Mouse (Mus musculus): Measurements from ENCODE around the gene Olfr707. TPM values are rescaled to one million over a fixed set of nuclear protein-coding genes. Genes with fewer than 3 reads are reported as not detected.

The Olfr707 gene
- not detected in 2 replicates for polyA plus RNA-seq (2012; rRNA removed)

DNA sequence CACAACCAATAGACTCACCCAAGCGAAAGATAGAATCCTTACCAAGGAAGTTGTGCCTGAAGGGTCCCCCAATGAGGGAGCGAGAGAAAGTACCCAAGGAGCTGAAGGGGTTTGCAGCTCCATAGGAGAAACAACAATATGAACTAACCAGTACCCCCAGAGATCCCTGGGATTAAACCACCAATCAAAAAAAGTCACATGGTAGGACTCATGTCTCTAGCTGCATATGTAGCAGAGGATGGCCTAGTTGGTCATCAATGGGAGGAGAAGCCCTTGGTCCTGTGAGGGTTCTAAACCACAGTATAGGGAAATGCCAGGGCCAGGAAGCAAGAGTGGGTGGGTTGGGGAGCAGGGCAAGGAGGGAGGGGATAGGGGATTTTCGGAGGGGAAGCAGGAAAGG, at the start of gene Olfr707:
Gene Olfr707 (minus strand): TSS at position 101 of the 400 bp plus-strand sequence.

GRCm38 (mm10) chr7:106948212-106948611, 47.2 kb upstream of the Olfr707 start, which contains the start of gene Olfr710:
Gene Olfr710, minus strand, starts transcription at chr7:106948312.

GRCm38 (mm10) chr7:106932119-106932518, 31.1 kb upstream of the Olfr707 start, which contains the start of gene Olfr709-ps1:
Gene Olfr709-ps1, minus strand, starts transcription at chr7:106932219.

DNA sequence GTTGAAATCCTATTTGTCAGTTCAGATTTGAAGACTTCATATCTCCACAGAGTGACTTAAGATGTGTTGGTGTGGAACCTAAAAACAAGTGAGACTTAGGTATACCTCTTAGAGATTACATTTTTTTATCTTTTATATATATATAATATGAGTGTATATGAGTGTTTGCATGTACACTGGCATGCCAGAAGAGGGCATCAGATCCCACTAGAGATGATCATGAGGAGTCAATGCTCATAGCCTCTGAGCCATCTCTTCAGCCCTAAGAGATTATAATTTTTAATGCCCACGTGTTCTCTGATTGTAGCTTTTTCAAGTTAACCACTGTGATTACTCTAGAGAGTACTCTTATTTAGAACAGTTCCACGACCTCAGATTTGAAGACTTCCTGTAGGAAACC, 6.6 kb upstream of the Olfr707 start, which contains the start of gene Olfr1532-ps1:
Gene Olfr1532-ps1 (plus strand): TSS at position 326 of the 400 bp plus-strand sequence.

GRCm38 (mm10) chr7:106888062-106888461, 13.0 kb downstream of the Olfr707 start, which contains the start of gene Olfr706:
Gene Olfr706, minus strand, starts transcription at chr7:106888162.

DNA sequence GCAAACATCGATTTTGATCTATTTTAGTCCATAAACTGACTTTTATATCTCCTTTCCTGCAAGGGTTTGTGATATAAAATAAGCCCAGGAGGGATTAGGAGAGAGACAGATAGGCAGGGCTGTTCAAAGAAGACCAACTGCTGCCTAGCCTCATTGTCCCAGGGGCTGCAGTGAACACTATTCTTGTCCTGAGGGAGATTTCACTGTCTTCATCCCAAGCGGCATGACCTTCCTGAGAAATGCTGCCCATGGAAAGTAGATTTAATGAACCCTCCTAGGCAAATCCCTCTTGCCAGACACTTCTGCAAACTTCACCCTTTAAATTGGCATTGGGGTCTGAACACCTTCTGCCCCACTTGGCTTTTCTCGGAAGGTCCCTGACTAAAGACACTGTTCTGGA, 24.2 kb downstream of the Olfr707 start, which contains the start of gene Olfr705:
Gene Olfr705 (minus strand): TSS at position 101 of the 400 bp plus-strand sequence.

GRCm38 (mm10) chr7:106862885-106863284, 38.2 kb downstream of the Olfr707 start, which contains the start of gene Olfr704:
Gene Olfr704, plus strand, starts transcription at chr7:106863185.

DNA sequence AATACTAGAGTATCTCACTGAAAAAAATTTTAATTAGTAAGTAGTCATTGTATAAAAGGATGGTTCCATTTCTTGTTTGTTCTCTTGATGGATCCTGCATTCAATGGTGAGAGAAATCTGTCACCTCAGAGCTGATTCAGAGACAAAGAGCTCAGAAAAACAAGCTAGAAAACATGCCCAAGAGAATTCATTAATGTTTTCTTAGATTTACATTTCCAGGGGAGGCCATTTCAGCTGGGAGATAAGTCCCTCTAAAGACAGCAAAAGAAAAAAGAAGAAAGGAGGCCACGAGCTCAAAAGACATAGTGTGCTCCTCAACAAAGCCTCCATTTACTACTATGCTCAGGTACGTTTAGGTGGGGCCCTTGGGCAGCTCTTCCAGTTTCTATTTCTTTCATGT, 58.0 kb downstream of the Olfr707 start, which contains the start of gene Olfr703:
Gene Olfr703 (plus strand): TSS at position 301 of the 400 bp plus-strand sequence.

Other genes with a start within 250 kb of the Olfr707 start
- gene Olfr693, start 220.7 kb downstream of the Olfr707 start, polyA plus RNA-seq (2012; rRNA removed) = not detected in 2 replicates
- not detected in 2 replicates for gene Olfr694, start 209.4 kb downstream of the Olfr707 start, polyA plus RNA-seq (2012; rRNA removed)
- gene Olfr695, start 184.8 kb downstream of the Olfr707 start, polyA plus RNA-seq (2012; rRNA removed) = not detected in 2 replicates
- not detected in 2 replicates for gene Olfr697, start 158.8 kb downstream of the Olfr707 start, polyA plus RNA-seq (2012; rRNA removed)
- gene Olfr698, start 145.8 kb downstream of the Olfr707 start, polyA plus RNA-seq (2012; rRNA removed) = not detected in 2 replicates
- not detected in 2 replicates for gene Olfr699, start 108.0 kb downstream of the Olfr707 start, polyA plus RNA-seq (2012; rRNA removed)
- not detected in 2 replicates for gene Olfr700, start 92.4 kb downstream of the Olfr707 start, polyA plus RNA-seq (2012; rRNA removed)
- gene Olfr701, start 87.1 kb downstream of the Olfr707 start, polyA plus RNA-seq (2012; rRNA removed) = not detected in 2 replicates
- not detected in 2 replicates for gene Olfr702, start 67.3 kb downstream of the Olfr707 start, polyA plus RNA-seq (2012; rRNA removed)
- gene Olfr703, start 57.9 kb downstream of the Olfr707 start, polyA plus RNA-seq (2012; rRNA removed) = not detected in 2 replicates
- gene Olfr704, start 38.1 kb downstream of the Olfr707 start, polyA plus RNA-seq (2012; rRNA removed) = not detected in 2 replicates
- gene Olfr705, start 24.4 kb downstream of the Olfr707 start, polyA plus RNA-seq (2012; rRNA removed) = not detected in 2 replicates
- not detected in 2 replicates for gene Olfr706, start 13.1 kb downstream of the Olfr707 start, polyA plus RNA-seq (2012; rRNA removed)
- not detected in 2 replicates for gene Olfr1532-ps1, start 6.8 kb upstream of the Olfr707 start, polyA plus RNA-seq (2012; rRNA removed)
- not detected in 2 replicates for gene Olfr709-ps1, start 31.0 kb upstream of the Olfr707 start, polyA plus RNA-seq (2012; rRNA removed)
- gene Olfr710, start 47.1 kb upstream of the Olfr707 start, polyA plus RNA-seq (2012; rRNA removed) = not detected in 2 replicates
- not detected in 2 replicates for gene Olfr6, start 62.7 kb upstream of the Olfr707 start, polyA plus RNA-seq (2012; rRNA removed)
- not detected in 2 replicates for gene Olfr711, start 74.2 kb upstream of the Olfr707 start, polyA plus RNA-seq (2012; rRNA removed)
- not detected in 2 replicates for gene Olfr2, start 104.8 kb upstream of the Olfr707 start, polyA plus RNA-seq (2012; rRNA removed)
- not detected in 2 replicates for gene Olfr713, start 129.9 kb upstream of the Olfr707 start, polyA plus RNA-seq (2012; rRNA removed)
- gene Olfr714, start 169.7 kb upstream of the Olfr707 start, polyA plus RNA-seq (2012; rRNA removed) = not detected in 2 replicates
- gene Olfr17, start 192.0 kb upstream of the Olfr707 start, polyA plus RNA-seq (2012; rRNA removed) = not detected in 2 replicates
- not detected in 2 replicates for gene Olfr715b, start 209.1 kb upstream of the Olfr707 start, polyA plus RNA-seq (2012; rRNA removed)
- not detected in 2 replicates for gene Olfr715, start 229.8 kb upstream of the Olfr707 start, polyA plus RNA-seq (2012; rRNA removed)
- not detected in 2 replicates for gene Olfr716, start 237.1 kb upstream of the Olfr707 start, polyA plus RNA-seq (2012; rRNA removed)